In genomic region chr3:88375750-88376626, GRCm38 (mm10) we compare ENCODE assay signal across 9 mouse cellular contexts. TPM values are rescaled to one million over a fixed set of nuclear protein-coding genes. Genes with fewer than 3 reads are reported as not detected.
A peak's percentile ranks its signal among the peaks of the same experiment; 100 is the strongest.
DNase-seq lines count a peak whose midpoint lies in the region; ATAC-seq lines count a peak whose summit lies in the region.
"Not testable (repeated sequence)": the region's sequence is repeated elsewhere in the genome, so short reads cannot be mapped to it uniquely, and the experiment has no call there.
"Had no signal": no experiment of that assay in that cellular context is flagged by ENCODE, and none has a peak within 500 bp of the region (broad histone marks: within the 10 kb centered on the region; RNA-seq: fewer than 3 reads in every experiment).

No protein-coding gene starts in this region.

- H3K4me2 ChIP-seq in neural tube, embryonic 12.5 days (replicated peaks): peak overlapping the region; percentile 32

- peak; percentile 89 for ATAC-seq in neural tube, embryonic 12.5 days (ENCODE audit: low FRiP score, low read depth)

- H3K27me3 ChIP-seq in limb, embryonic 10.5 days (ENCODE audit: low read depth, poor library complexity, severe bottlenecking); neural tube, embryonic 12.5 days (replicated peaks): not testable (repeated sequence)

- H3K4me3 ChIP-seq in limb, embryonic 10.5 days: peak overlapping the region; percentile 31
- H3K4me3 ChIP-seq in neural tube, embryonic 12.5 days: not testable (repeated sequence)

- peak overlapping the region; percentile 58; the same call in 1 of the 2 replicates for H3K27ac ChIP-seq in limb, embryonic 10.5 days
- 0 out of 2 replicates have a peak overlapping the region, but pooled peaks have one; percentile 46 for H3K27ac ChIP-seq in neural tube, embryonic 12.5 days

- H3K4me1 ChIP-seq in limb, embryonic 10.5 days: peaks cover 10% of the 10 kb centered on the region
- H3K4me1 ChIP-seq in neural tube, embryonic 12.5 days: not testable (repeated sequence)

- not testable (repeated sequence) for H3K9me3 ChIP-seq in limb, embryonic 10.5 days (replicated peaks); neural tube, embryonic 12.5 days

- peak; percentile 55 for DNase-seq in ES-CJ7 (ENCODE audit: low read depth, low spot score)
- DNase-seq in embryo, embryonic 10.5 days (ENCODE audit: low spot score): peak; percentile 65
- DNase-seq in forelimb bud, embryonic 11.5 days (ENCODE audit: low read depth, low spot score): peak; percentile 51
- peak; percentile 65 for DNase-seq in induced T-regulatory cell, adult 2 months (ENCODE audit: low read depth)
- DNase-seq in limb, embryonic 10.5 days (ENCODE audit: low spot score): peak; percentile 58
- DNase-seq in lung, postnatal 14 days: peak; percentile 28
- DNase-seq in thymus, postnatal 14 days: peak; percentile 71

- H3K36me3 ChIP-seq in limb, embryonic 10.5 days; neural tube, embryonic 12.5 days: not testable (repeated sequence)

- 12% methylated on average over 19 of the region's 19 CpGs for WGBS in limb, embryonic 10.5 days
- WGBS in neural tube, embryonic 12.5 days: 12% methylated on average over 19 of the region's 19 CpGs

- H3K9ac ChIP-seq in neural tube, embryonic 12.5 days: not testable (repeated sequence)

RNA-seq across cellular contexts. Expression of gene Bglap2, which starts 2.5 kb away (rescaled TPM):
- polyA plus RNA-seq in limb, embryonic 10.5 days (2016; fragmentation: Nextera tagmentation; extraction: Ambion mirVana): not detected in 2 replicates
- not detected in 2 replicates for polyA plus RNA-seq in neural tube, embryonic 12.5 days (2016; fragmentation: Nextera tagmentation; extraction: Ambion mirVana)
- polyA plus RNA-seq: Patski had no signal

RNA-seq across cellular contexts. Expression of gene Bglap3, which starts 3.4 kb away (rescaled TPM):
- 0.09 and 0.11 TPM in 2 replicates for polyA plus RNA-seq in limb, embryonic 10.5 days (2016; fragmentation: Nextera tagmentation; extraction: Ambion mirVana)
- not detected in 2 replicates for polyA plus RNA-seq in neural tube, embryonic 12.5 days (2016; fragmentation: Nextera tagmentation; extraction: Ambion mirVana)

RNA-seq across cellular contexts. Expression of gene Bglap, which starts 8.3 kb away (rescaled TPM):
- 0.79 TPM in 1 of 2 replicates, not detected in the other for polyA plus RNA-seq in limb, embryonic 10.5 days (2016; fragmentation: Nextera tagmentation; extraction: Ambion mirVana)
- not detected in 2 replicates for polyA plus RNA-seq in neural tube, embryonic 12.5 days (2016; fragmentation: Nextera tagmentation; extraction: Ambion mirVana)

RNA-seq across cellular contexts. Expression of gene Paqr6, which starts 11.6 kb away (rescaled TPM):
- 0.83 and 1.6 TPM in 2 replicates for polyA plus RNA-seq in limb, embryonic 10.5 days (2016; fragmentation: Nextera tagmentation; extraction: Ambion mirVana)
- 2.0 and 2.3 TPM in 2 replicates for polyA plus RNA-seq in neural tube, embryonic 12.5 days (2016; fragmentation: Nextera tagmentation; extraction: Ambion mirVana)

RNA-seq across cellular contexts. Expression of gene Pmf1, which starts 34.1 kb away (rescaled TPM):
- 197 and 220 TPM in 2 replicates for polyA plus RNA-seq in limb, embryonic 10.5 days (2016; fragmentation: Nextera tagmentation; extraction: Ambion mirVana)
- polyA plus RNA-seq in neural tube, embryonic 12.5 days (2016; fragmentation: Nextera tagmentation; extraction: Ambion mirVana): 75.9 and 79.7 TPM in 2 replicates
